Mouse (Mus musculus): ENCODE results near the gene Usp50. TPM values are rescaled to one million over a fixed set of nuclear protein-coding genes. Genes with fewer than 3 reads are reported as not detected.
A peak's percentile ranks its signal among the peaks of the same experiment; 100 is the strongest.

The Usp50 gene
- polyA plus RNA-seq, 1 experiment from 2014 or later = 3.3 TPM

GRCm38 (mm10) chr2:126682937-126683336, 100.3 kb downstream of the Usp50 start:
- Histone ChIP-seq H3K9me3 (replicated peaks; ENCODE audit: control insufficient read depth, low read length) (no peaks in the 10 kb centered on the region), H3K27me3 (ENCODE audit: control insufficient read depth, insufficient read depth, low read length) (no peaks in the 10 kb centered on the region), H3K4me2 (no peak overlapping the region), H3K9ac (ENCODE audit: low read depth, low read length) (no peak overlapping the region), H3K4me1 (ENCODE audit: control insufficient read depth, insufficient read depth, low read length) (no peaks in the 10 kb centered on the region; the same call in 1 of the 2 replicates), H3K4me3 (ENCODE audit: low read depth, low read length) (no peak overlapping the region), H3K27ac (ENCODE audit: low read depth, low read length) (no peak overlapping the region), H3K36me3 (ENCODE audit: control insufficient read depth, insufficient read depth, low read length) (peaks cover 3% of the 10 kb centered on the region; the same call in 1 of the 2 replicates)
- WGBS (ENCODE audit: insufficient replicate concordance) = 82% methylated on average over 1 of the region's 1 CpGs
- no peak for ATAC-seq (replicated peaks; ENCODE audit: insufficient number of reproducible peaks, low FRiP score, low TSS enrichment)

GRCm38 (mm10) chr2:126682333-126682732, 100.9 kb downstream of the Usp50 start:
- no peak for ATAC-seq (replicated peaks; ENCODE audit: insufficient number of reproducible peaks, low FRiP score, low TSS enrichment)
- 53% methylated on average over 2 of the region's 2 CpGs for WGBS (ENCODE audit: insufficient replicate concordance)
- H3K36me3 ChIP-seq (ENCODE audit: control insufficient read depth, insufficient read depth, low read length) = peaks cover 3% of the 10 kb centered on the region; the same call in 1 of the 2 replicates
- H3K4me3 ChIP-seq (ENCODE audit: low read depth, low read length) = no peak overlapping the region
- H3K9ac ChIP-seq (ENCODE audit: low read depth, low read length) = no peak overlapping the region
- H3K4me1 ChIP-seq (ENCODE audit: control insufficient read depth, insufficient read depth, low read length) = no peaks in the 10 kb centered on the region; the same call in 1 of the 2 replicates
- no peaks in the 10 kb centered on the region for H3K9me3 ChIP-seq (replicated peaks; ENCODE audit: control insufficient read depth, low read length)
- 0 out of 2 replicates have a peak overlapping the region, but pooled peaks have one; percentile 22 for H3K27ac ChIP-seq (ENCODE audit: low read depth, low read length)
- peak overlapping the region; percentile 16 for H3K4me2 ChIP-seq
- H3K27me3 ChIP-seq (ENCODE audit: control insufficient read depth, insufficient read depth, low read length) = no peaks in the 10 kb centered on the region

- no peaks in the 10 kb centered on the region for H3K27me3 ChIP-seq (ENCODE audit: control insufficient read depth, insufficient read depth, low read length)
- H3K9ac ChIP-seq (ENCODE audit: low read depth, low read length) = no peak overlapping the region
- no peak for ATAC-seq (replicated peaks; ENCODE audit: insufficient number of reproducible peaks, low FRiP score, low TSS enrichment)
- no peaks in the 10 kb centered on the region for H3K36me3 ChIP-seq (ENCODE audit: control insufficient read depth, insufficient read depth, low read length)
- WGBS (ENCODE audit: insufficient replicate concordance) = 100% methylated on average over 1 of the region's 1 CpGs
- H3K9me3 ChIP-seq (replicated peaks; ENCODE audit: control insufficient read depth, low read length) = no peaks in the 10 kb centered on the region
- H3K27ac ChIP-seq (ENCODE audit: low read depth, low read length) = no peak overlapping the region
- peaks cover 4% of the 10 kb centered on the region for H3K4me1 ChIP-seq (ENCODE audit: control insufficient read depth, insufficient read depth, low read length)
- H3K4me2 ChIP-seq = no peak overlapping the region
- H3K4me3 ChIP-seq (ENCODE audit: low read depth, low read length) = no peak overlapping the region
Observed at GRCm38 (mm10) chr2:126677366-126677765, 105.9 kb downstream of the Usp50 start.

- WGBS (ENCODE audit: insufficient replicate concordance) = 23% methylated on average over 12 of the region's 12 CpGs
- H3K4me1 ChIP-seq (ENCODE audit: control insufficient read depth, insufficient read depth, low read length) = peaks cover 4% of the 10 kb centered on the region
- peak within 1 kb of the TSS; percentile 73 for H3K4me2 ChIP-seq
- H3K9me3 ChIP-seq (replicated peaks; ENCODE audit: control insufficient read depth, low read length) = no peaks in the 10 kb centered on the region
- H3K9ac ChIP-seq (ENCODE audit: low read depth, low read length) = peak within 1 kb of the TSS; percentile 99
- H3K36me3 ChIP-seq (ENCODE audit: control insufficient read depth, insufficient read depth, low read length) = no peaks in the 10 kb centered on the region
- peak within 1 kb of the TSS; percentile 100 for H3K27ac ChIP-seq (ENCODE audit: low read depth, low read length)
- peak within 1 kb of the TSS; percentile 80 for H3K4me3 ChIP-seq (ENCODE audit: low read depth, low read length)
- ATAC-seq (replicated peaks; ENCODE audit: insufficient number of reproducible peaks, low FRiP score, low TSS enrichment) = no peak
- H3K27me3 ChIP-seq (ENCODE audit: control insufficient read depth, insufficient read depth, low read length) = no peaks in the 10 kb centered on the region
Observed at GRCm38 (mm10) chr2:126676122-126676515, 107.2 kb downstream of the Usp50 start, which contains the start of gene Gabpb1. TSS of gene Gabpb1 (minus strand) at chr2:126676337.

- Histone ChIP-seq H3K9ac (ENCODE audit: low read depth, low read length) (peak overlapping the region; percentile 99), H3K27ac (ENCODE audit: low read depth, low read length) (peak overlapping the region; percentile 100), H3K9me3 (replicated peaks; ENCODE audit: control insufficient read depth, low read length) (no peaks in the 10 kb centered on the region), H3K27me3 (ENCODE audit: control insufficient read depth, insufficient read depth, low read length) (no peaks in the 10 kb centered on the region), H3K4me1 (ENCODE audit: control insufficient read depth, insufficient read depth, low read length) (peaks cover 4% of the 10 kb centered on the region), H3K4me2 (peak overlapping the region; percentile 73), H3K36me3 (ENCODE audit: control insufficient read depth, insufficient read depth, low read length) (no peaks in the 10 kb centered on the region), H3K4me3 (ENCODE audit: low read depth, low read length) (peak overlapping the region; percentile 80)
- ATAC-seq (replicated peaks; ENCODE audit: insufficient number of reproducible peaks, low FRiP score, low TSS enrichment) = peak; percentile 87
- under 1% methylated on average over 92 of the region's 99 CpGs for WGBS (ENCODE audit: insufficient replicate concordance)
Observed at GRCm38 (mm10) chr2:126675169-126676121, 107.8 kb downstream of the Usp50 start.

- H3K9ac ChIP-seq (ENCODE audit: low read depth, low read length) = peak overlapping the region; percentile 99
- peak overlapping the region; percentile 65 for H3K4me2 ChIP-seq
- H3K4me3 ChIP-seq (ENCODE audit: low read depth, low read length) = peak overlapping the region; percentile 80
- no peaks in the 10 kb centered on the region for H3K27me3 ChIP-seq (ENCODE audit: control insufficient read depth, insufficient read depth, low read length)
- peak overlapping the region; percentile 100 for H3K27ac ChIP-seq (ENCODE audit: low read depth, low read length)
- peaks cover 4% of the 10 kb centered on the region for H3K4me1 ChIP-seq (ENCODE audit: control insufficient read depth, insufficient read depth, low read length)
- peak; percentile 56 for ATAC-seq (replicated peaks; ENCODE audit: insufficient number of reproducible peaks, low FRiP score, low TSS enrichment)
- H3K36me3 ChIP-seq (ENCODE audit: control insufficient read depth, insufficient read depth, low read length) = no peaks in the 10 kb centered on the region
- H3K9me3 ChIP-seq (replicated peaks; ENCODE audit: control insufficient read depth, low read length) = no peaks in the 10 kb centered on the region
- under 1% methylated on average over 77 of the region's 77 CpGs for WGBS (ENCODE audit: insufficient replicate concordance)
Observed at GRCm38 (mm10) chr2:126674441-126675168, 108.7 kb downstream of the Usp50 start.

- peak overlapping the region; percentile 99 for H3K9ac ChIP-seq (ENCODE audit: low read depth, low read length)
- peaks cover 4% of the 10 kb centered on the region for H3K4me1 ChIP-seq (ENCODE audit: control insufficient read depth, insufficient read depth, low read length)
- no peaks in the 10 kb centered on the region for H3K36me3 ChIP-seq (ENCODE audit: control insufficient read depth, insufficient read depth, low read length)
- H3K9me3 ChIP-seq (replicated peaks; ENCODE audit: control insufficient read depth, low read length) = no peaks in the 10 kb centered on the region
- peak overlapping the region; percentile 80 for H3K4me3 ChIP-seq (ENCODE audit: low read depth, low read length)
- no peak for ATAC-seq (replicated peaks; ENCODE audit: insufficient number of reproducible peaks, low FRiP score, low TSS enrichment)
- H3K4me2 ChIP-seq = peak overlapping the region; percentile 65
- no peaks in the 10 kb centered on the region for H3K27me3 ChIP-seq (ENCODE audit: control insufficient read depth, insufficient read depth, low read length)
- WGBS (ENCODE audit: insufficient replicate concordance) = 68% methylated on average over 13 of the region's 13 CpGs
- no peak overlapping the region for H3K27ac ChIP-seq (ENCODE audit: low read depth, low read length)
Observed at GRCm38 (mm10) chr2:126673317-126674242, 109.7 kb downstream of the Usp50 start.
